Mouse (Mus musculus): Measurements from ENCODE around the gene Fbln5.

DNA sequence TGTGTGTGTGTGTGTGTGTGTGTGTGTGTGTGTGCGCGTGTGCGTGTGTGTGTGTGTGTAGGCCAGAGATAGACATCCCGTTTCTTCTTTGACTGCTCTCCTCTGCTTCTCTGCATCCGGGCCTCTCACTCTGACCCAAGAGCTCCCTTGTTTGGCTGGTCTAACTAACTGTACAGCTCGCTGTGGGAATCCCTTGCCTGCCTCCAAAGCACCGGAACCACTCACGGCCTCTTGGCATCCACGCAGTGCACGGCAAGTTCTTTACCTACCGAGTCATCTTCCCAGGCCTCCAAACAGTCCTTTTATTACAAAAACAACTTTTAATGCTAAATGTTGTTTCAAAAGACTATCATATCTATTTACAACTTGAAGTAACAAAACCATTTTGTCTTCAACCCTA lies 35.5 kb upstream of the Fbln5 start:
- TF ChIP-seq CTCF (IDR thresholded peaks at IDR 0.05; ENCODE audit: borderline replicate concordance, extremely low read depth, insufficient read depth, insufficient read length) (no peak), POLR2A (IDR thresholded peaks at IDR 0.05; ENCODE audit: borderline replicate concordance, extremely low read depth, insufficient read depth, insufficient read length, poor library complexity, severe bottlenecking) (no peak)

Data from brain, embryonic 14.5 days (tissue).